Mouse (Mus musculus) kidney, embryonic 15.5 days (tissue): ENCODE measurements around the gene Txn1. TPM values are rescaled to one million over a fixed set of nuclear protein-coding genes. Genes with fewer than 3 reads are reported as not detected.

Experiments used
- ATAC-seq: fragments of 200-750 bp; cut with Nextera tagmentation; replicated peaks from 2 replicates; pipeline ENCODE4 v1.8.0; 2017; ENCODE audit warnings: moderate TSS enrichment; ENCODE audit not compliant: low FRiP score
- H3K27ac ChIP-seq: fragments of 300-500 bp; sonication (generic); 2 replicates; pipeline ENCODE4 v1.5.1; 2015; ENCODE audit warnings: mild to moderate bottlenecking, inconsistent platforms
- H3K27me3 ChIP-seq: fragments of 300-500 bp; sonication (generic); 2 replicates; pipeline ENCODE4 v1.6.1; 2015; ENCODE audit warnings: inconsistent platforms
- H3K36me3 ChIP-seq: fragments of 300-500 bp; sonication (generic); 2 replicates; pipeline ENCODE4 v1.6.1; 2015; ENCODE audit warnings: inconsistent platforms
- H3K4me1 ChIP-seq: fragments of 300-500 bp; sonication (generic); 2 replicates; pipeline ENCODE4 v1.6.1; 2015; ENCODE audit warnings: inconsistent platforms
- H3K4me2 ChIP-seq: fragments of 300-500 bp; sonication (generic); 2 replicates; pipeline ENCODE4 v1.6.1; 2015; ENCODE audit warnings: moderate library complexity, mild to moderate bottlenecking, inconsistent platforms
- H3K4me3 ChIP-seq: fragments of 300-500 bp; sonication (generic); replicated peaks from 2 replicates; pipeline ENCODE4 v1.5.1; 2015; ENCODE audit warnings: mild to moderate bottlenecking, inconsistent platforms
- H3K9ac ChIP-seq: fragments of 300-500 bp; sonication (generic); 2 replicates; pipeline ENCODE4 v1.6.1; 2015; ENCODE audit warnings: mild to moderate bottlenecking, inconsistent platforms
- H3K9me3 ChIP-seq: fragments of 300-500 bp; sonication (generic); replicated peaks from 2 replicates; pipeline ENCODE4 v1.6.1; 2016; ENCODE audit warnings: inconsistent platforms
- WGBS: fragments of 180-500 bp; shearing (Covaris S2); methylation state at CpG from one replicate; pipeline ENCODE4 v1.1.7; 2015; ENCODE audit warnings: mixed read lengths; 5-methylcytosine and 5-hydroxymethylcytosine counted together
- polyA plus RNA-seq: library from polyadenylated mRNA; unstranded; fragments of >200 nt; fragmentation: Nextera tagmentation; extraction: Ambion mirVana; gene quantifications from 2 replicates; pipeline ENCODE4 v1.2.1, GENCODE M21; 2015

The Txn1 gene
- polyA plus RNA-seq, 1 experiment from 2014 or later = 476 TPM

DNA sequence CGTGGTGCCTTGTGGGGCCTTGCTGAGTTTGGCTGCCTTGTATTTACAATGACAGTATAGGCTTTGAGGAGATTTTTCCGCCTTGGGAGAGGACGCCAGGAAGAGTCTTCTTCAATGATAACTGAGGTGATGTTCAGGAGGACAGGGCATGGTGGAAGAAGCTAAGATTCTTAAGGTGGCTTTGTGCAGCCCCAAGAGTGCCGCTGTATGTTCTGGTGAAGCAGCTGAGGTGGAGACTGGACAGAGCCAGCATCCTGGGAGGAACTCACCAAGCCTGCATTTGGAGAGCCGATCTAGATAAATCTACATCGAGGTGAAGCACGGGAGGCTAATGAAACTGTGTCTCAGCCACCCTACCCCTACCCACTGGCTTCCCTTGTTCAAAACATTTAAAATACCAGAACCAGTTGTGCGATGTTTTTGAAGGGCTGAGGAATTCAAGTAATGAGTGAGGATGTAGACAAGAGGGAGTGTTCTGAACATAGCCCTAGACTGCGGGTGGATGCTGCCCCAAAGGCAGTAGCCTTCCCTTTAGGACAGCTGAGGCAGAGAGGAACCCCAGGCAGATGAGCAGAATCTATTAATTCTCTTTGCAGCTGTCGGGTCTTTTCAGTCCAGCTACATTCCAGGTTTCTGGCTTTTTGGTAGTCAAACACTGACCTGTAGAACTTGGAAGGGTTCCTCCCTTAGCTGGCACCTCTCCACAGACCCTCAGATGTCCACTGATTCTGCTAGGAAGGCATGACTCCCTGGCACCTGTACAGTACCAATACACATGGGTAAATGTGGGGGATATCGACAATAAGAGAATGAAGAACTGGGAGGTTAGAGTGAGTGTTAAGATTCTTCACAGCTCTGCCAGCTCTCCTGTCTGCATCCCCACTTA, 1.2 kb upstream of the Txn1 start:
- H3K9me3 ChIP-seq = no peaks in the 10 kb centered on the region
- WGBS = 44% methylated on average over 11 of the region's 11 CpGs
- peak overlapping the region; percentile 58; the same call in 1 of the 2 replicates for H3K9ac ChIP-seq
- no peak for ATAC-seq
- H3K4me2 ChIP-seq = peak overlapping the region; percentile 77
- H3K4me3 ChIP-seq = peak overlapping the region; percentile 93
- H3K36me3 ChIP-seq = peaks cover 5% of the 10 kb centered on the region; the same call in 1 of the 2 replicates
- H3K4me1 ChIP-seq = peaks cover 39% of the 10 kb centered on the region
- peak overlapping the region; percentile 99 for H3K27ac ChIP-seq
- peaks cover 3% of the 10 kb centered on the region; the same call in 1 of the 2 replicates for H3K27me3 ChIP-seq

DNA sequence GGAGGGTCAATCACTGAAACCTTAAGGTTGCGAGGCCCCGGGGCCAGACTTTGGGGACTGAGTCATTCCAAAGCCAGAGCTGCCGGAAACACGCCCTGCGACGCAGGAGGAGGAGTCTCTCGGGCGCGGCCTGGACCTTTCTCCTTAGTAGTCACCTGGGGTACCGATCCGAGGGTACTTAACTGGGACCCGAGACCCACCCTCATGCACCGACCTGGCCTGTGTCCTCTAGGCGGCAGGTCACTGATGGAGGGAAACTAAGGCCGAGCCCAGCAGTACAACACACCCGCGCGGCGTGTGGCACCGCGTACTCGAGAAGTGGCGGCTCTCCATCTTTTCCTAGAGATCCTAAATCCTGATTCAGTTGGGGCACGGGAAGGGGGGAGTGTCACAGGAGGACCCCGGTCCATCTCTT, 660 bp downstream of the Txn1 start:
- no peaks in the 10 kb centered on the region for H3K9me3 ChIP-seq
- peak overlapping the region; percentile 94 for H3K27ac ChIP-seq
- H3K4me1 ChIP-seq = peaks cover 42% of the 10 kb centered on the region
- peak overlapping the region; percentile 85 for H3K9ac ChIP-seq
- H3K4me3 ChIP-seq = peak overlapping the region; percentile 93
- peaks cover 24% of the 10 kb centered on the region for H3K36me3 ChIP-seq
- under 1% methylated on average over 25 of the region's 25 CpGs for WGBS
- peak; percentile 24 for ATAC-seq
- H3K4me2 ChIP-seq = peak overlapping the region; percentile 73
- H3K27me3 ChIP-seq = peaks cover 3% of the 10 kb centered on the region; the same call in 1 of the 2 replicates

DNA sequence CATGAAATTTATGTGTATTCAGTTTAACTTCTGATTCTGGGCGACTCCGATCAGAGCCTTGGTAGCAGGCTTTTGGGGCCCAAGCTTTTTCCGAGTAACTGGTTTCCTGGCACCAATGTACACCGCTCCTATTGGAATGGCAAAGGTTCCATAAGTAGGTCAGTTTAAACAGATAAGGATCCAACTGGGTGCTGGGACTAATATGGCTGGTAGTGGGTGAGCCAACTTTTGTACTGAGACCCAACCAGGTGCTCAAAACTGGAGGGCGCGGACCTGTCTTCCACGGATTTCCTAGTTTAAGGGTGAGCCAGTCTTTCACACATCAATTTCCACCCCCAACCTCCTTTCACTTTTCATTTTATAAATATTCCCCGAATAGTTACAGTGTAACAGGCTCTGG, 1.2 kb downstream of the Txn1 start:
- Histone ChIP-seq H3K9ac (peak overlapping the region; percentile 85; the same call in 1 of the 2 replicates), H3K4me1 (peaks cover 42% of the 10 kb centered on the region), H3K9me3 (no peaks in the 10 kb centered on the region), H3K36me3 (peaks cover 30% of the 10 kb centered on the region), H3K4me3 (peak overlapping the region; percentile 93), H3K27ac (peak overlapping the region; percentile 94), H3K27me3 (peaks cover 3% of the 10 kb centered on the region; the same call in 1 of the 2 replicates), H3K4me2 (peak overlapping the region; percentile 73)
- WGBS = 74% methylated on average over 8 of the region's 8 CpGs
- ATAC-seq = no peak

DNA sequence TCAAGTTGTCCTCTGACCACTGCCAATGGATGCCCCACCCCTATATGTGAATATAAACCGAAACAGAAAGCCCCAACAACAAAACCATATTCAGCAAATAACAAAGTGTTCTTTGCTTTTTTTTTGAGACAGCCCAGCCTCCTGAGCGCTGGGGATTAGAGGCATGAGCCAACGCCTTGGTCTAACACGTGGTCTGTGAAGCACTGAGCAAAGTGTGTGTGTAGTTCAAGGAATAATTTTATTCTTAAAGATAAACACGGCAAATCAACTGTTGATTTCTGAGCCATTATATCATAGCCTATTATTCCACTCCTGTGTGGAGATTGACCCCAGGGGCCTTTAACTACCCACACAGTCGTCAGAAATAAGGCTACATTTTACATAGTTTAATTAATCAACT, 1.6 kb downstream of the Txn1 start:
- H3K9ac ChIP-seq = no peak overlapping the region
- 74% methylated on average over 6 of the region's 6 CpGs for WGBS

DNA sequence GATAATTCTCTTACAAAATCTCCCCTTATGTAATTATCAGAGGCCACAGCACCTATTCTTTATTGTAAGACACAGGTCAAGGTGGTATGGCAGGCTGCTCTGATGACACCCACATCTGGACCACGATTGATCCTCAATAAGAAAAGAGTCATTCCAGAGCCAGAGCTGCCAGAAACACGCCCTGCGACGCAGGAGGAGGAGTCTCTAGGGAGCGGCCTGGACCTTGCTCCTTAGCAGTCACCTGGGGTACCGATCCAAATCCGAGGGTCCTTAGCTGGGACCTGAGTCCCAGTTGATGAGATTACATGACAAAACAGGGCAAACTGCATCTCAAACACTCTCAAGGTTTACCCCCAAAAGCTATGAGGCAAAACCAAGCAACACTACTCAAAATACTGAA, 2.4 kb downstream of the Txn1 start:
- no peak for ATAC-seq
- no peak overlapping the region; the same call in 1 of the 2 replicates for H3K27ac ChIP-seq
- 80% methylated on average over 7 of the region's 7 CpGs for WGBS
- H3K9me3 ChIP-seq = no peaks in the 10 kb centered on the region
- H3K36me3 ChIP-seq = peaks cover 42% of the 10 kb centered on the region
- H3K4me2 ChIP-seq = peak overlapping the region; percentile 73
- no peak overlapping the region for H3K4me3 ChIP-seq
- peaks cover 42% of the 10 kb centered on the region for H3K4me1 ChIP-seq
- H3K9ac ChIP-seq = no peak overlapping the region
- H3K27me3 ChIP-seq = peaks cover 3% of the 10 kb centered on the region; the same call in 1 of the 2 replicates

More for the DNA sequence above, 1.6 kb downstream of the Txn1 start:
- Histone ChIP-seq H3K4me1 (peaks cover 42% of the 10 kb centered on the region), H3K36me3 (peaks cover 34% of the 10 kb centered on the region), H3K9me3 (no peaks in the 10 kb centered on the region), H3K27ac (no peak overlapping the region), H3K4me2 (peak overlapping the region; percentile 73), H3K4me3 (peak overlapping the region; percentile 93), H3K27me3 (peaks cover 3% of the 10 kb centered on the region; the same call in 1 of the 2 replicates)
- ATAC-seq = no peak

DNA sequence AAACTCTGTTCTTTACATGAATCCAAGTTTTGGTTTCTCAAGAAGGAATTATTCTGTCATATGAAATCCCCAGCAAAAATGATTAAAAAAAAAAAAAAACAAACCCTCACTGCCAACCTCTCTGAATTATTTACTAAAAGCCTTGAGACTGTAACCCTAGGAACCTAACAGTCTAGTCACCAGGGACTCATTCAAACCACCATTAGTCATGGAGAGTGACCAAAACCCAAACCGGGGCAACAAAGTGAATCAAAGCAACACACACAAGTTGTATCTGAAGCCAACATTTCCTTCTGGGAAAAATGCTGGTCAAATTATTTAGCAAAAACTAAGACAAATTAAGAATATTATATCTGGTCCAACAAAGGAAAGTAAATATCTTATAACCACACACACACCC, 3.3 kb downstream of the Txn1 start:
- H3K4me2 ChIP-seq = no peak overlapping the region
- H3K4me3 ChIP-seq = no peak overlapping the region
- 75% methylated on average over 1 of the region's 1 CpGs for WGBS
- H3K9me3 ChIP-seq = no peaks in the 10 kb centered on the region
- H3K27me3 ChIP-seq = peaks cover 3% of the 10 kb centered on the region; the same call in 1 of the 2 replicates
- peaks cover 39% of the 10 kb centered on the region for H3K4me1 ChIP-seq
- no peak overlapping the region for H3K9ac ChIP-seq
- H3K27ac ChIP-seq = 0 out of 2 replicates have a peak overlapping the region, but pooled peaks have one; percentile 11
- ATAC-seq = no peak
- H3K36me3 ChIP-seq = peaks cover 51% of the 10 kb centered on the region

DNA sequence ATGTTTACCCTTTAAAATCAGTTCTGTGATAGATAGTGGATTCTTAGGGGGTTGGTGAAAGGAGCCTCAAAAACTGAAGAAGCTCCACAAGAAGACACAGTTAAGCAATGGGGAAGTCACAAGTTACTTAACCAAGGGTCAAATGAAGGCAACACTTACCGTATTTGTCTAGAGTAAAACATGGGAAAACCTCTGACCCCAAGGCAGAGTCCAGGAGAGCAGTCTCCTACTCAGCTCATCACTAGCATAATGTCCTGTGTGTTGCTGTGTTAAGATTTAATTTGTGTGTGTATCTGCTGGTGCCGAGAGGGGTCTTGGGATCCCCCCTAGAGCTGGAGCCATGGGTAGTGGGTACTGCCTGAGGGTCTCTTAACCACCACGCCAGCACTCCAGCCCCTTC, 3.8 kb downstream of the Txn1 start:
- Histone ChIP-seq H3K4me1 (peaks cover 39% of the 10 kb centered on the region), H3K27ac (0 out of 2 replicates have a peak overlapping the region, but pooled peaks have one; percentile 11), H3K36me3 (peaks cover 56% of the 10 kb centered on the region), H3K4me3 (no peak overlapping the region), H3K9me3 (no peaks in the 10 kb centered on the region), H3K27me3 (peaks cover under 1% of the 10 kb centered on the region; the same call in 1 of the 2 replicates), H3K4me2 (no peak overlapping the region), H3K9ac (no peak overlapping the region)
- no peak for ATAC-seq
- WGBS = 82% methylated on average over 3 of the region's 3 CpGs

DNA sequence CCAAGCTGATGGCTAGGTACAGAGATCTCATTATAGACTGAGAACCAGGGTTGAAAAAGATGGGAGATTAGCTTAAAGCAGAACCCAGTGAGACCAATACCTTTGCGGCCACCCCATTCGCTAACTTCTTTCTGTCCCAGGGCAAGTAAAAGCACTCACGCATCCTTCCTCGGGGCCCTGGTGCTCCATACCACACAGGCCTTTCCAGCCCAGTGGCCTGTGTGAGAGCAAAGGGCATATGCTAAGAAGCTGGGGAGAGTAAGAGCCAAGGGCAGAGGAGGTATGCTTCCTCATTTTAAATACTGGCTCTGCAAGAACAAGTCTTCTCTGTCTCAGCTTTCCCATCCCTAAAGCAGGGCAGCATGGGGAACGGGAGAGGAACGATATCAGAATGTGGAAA, 6.3 kb downstream of the Txn1 start:
- peaks cover 80% of the 10 kb centered on the region for H3K36me3 ChIP-seq
- ATAC-seq = no peak
- H3K4me2 ChIP-seq = no peak overlapping the region
- no peak overlapping the region for H3K9ac ChIP-seq
- 88% methylated on average over 6 of the region's 6 CpGs for WGBS
- H3K4me1 ChIP-seq = peaks cover 32% of the 10 kb centered on the region
- no peaks in the 10 kb centered on the region for H3K27me3 ChIP-seq
- no peaks in the 10 kb centered on the region for H3K9me3 ChIP-seq
- no peak overlapping the region for H3K4me3 ChIP-seq
- H3K27ac ChIP-seq = no peak overlapping the region; the same call in 1 of the 2 replicates

DNA sequence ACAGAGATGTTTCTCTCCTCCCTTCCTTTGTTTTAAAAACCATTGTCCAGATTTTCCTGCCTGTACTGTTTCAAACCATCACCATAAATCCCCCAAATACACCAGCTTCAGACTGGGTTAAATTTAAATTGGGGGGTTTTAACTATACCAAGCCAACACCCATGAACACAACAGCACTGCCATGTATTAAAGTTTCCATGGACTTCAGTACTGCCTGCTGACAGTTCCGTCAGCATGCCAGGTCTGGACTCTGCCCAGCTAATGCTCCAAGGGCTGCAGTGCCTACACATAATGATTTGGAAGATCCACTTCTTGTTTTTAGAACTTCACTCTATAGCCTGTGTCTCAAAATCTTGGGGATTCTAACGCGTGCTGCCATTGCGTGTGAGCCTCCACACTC, 8.7 kb downstream of the Txn1 start:
- 90% methylated on average over 4 of the region's 4 CpGs for whole genome bisulfite sequencing
- Histone ChIP-seq H3K27ac (0 out of 2 replicates have a peak overlapping the region, but pooled peaks have one; percentile 32), H3K4me2 (no peak overlapping the region)

DNA sequence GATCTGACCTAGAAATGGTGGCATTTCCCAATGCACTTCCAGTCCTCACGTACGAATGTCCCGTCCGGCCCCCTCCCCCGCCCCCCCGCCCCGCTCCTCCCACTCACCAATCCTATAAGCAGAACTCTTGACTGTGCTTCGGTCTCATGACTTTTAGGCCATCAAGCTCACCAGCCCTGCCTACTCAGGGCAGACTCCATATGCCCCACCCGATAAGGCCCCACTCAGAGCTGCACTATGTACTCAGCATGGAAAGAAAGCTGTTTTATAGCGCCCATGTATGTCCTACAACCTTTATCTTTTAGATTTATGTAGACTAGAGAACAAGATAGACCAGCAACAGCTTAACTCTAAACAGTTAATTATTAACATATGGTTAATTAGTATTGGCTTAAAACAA, 9.2 kb downstream of the Txn1 start:
- Histone ChIP-seq H3K4me3 (no peak overlapping the region), H3K4me1 (peaks cover 15% of the 10 kb centered on the region), H3K36me3 (peaks cover 97% of the 10 kb centered on the region), H3K9ac (no peak overlapping the region), H3K4me2 (no peak overlapping the region), H3K9me3 (no peaks in the 10 kb centered on the region), H3K27me3 (no peaks in the 10 kb centered on the region), H3K27ac (0 out of 2 replicates have a peak overlapping the region, but pooled peaks have one; percentile 22)
- ATAC-seq = peak; percentile 47; the same call in 1 of the 2 replicates
- whole genome bisulfite sequencing = 58% methylated on average over 10 of the region's 10 CpGs

More for the DNA sequence above, 8.7 kb downstream of the Txn1 start:
- H3K36me3 ChIP-seq = peaks cover 98% of the 10 kb centered on the region
- no peak overlapping the region for H3K9ac ChIP-seq
- no peaks in the 10 kb centered on the region for H3K27me3 ChIP-seq
- no peaks in the 10 kb centered on the region for H3K9me3 ChIP-seq
- H3K4me3 ChIP-seq = no peak overlapping the region
- ATAC-seq = no peak
- H3K4me1 ChIP-seq = peaks cover 15% of the 10 kb centered on the region

DNA sequence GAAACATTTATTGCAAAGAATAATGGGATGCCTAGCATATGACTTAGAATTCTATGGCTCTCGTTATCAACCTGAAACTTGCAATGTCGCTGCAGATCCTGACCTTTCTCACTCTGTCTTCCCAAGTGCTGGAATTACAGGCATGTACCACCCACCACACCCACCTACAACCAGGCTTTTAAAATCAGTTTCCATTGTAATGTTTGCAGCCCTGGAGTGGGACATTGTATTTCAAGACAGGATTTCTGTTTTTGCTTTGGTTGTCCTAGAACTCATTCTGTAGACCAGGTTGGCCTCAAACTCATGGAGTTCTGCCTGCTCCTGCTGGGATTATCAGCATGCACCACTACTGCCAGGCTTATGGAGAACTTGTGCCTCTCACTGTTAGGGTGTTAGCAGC, 13.3 kb downstream of the Txn1 start:
- WGBS = 91% methylated on average over 2 of the region's 2 CpGs
- Histone ChIP-seq H3K4me3 (no peak overlapping the region), H3K4me2 (no peak overlapping the region), H3K9me3 (no peaks in the 10 kb centered on the region), H3K36me3 (peaks cover 55% of the 10 kb centered on the region), H3K27me3 (no peaks in the 10 kb centered on the region), H3K4me1 (peaks cover 12% of the 10 kb centered on the region), H3K27ac (no peak overlapping the region), H3K9ac (no peak overlapping the region)
- ATAC-seq = no peak

DNA sequence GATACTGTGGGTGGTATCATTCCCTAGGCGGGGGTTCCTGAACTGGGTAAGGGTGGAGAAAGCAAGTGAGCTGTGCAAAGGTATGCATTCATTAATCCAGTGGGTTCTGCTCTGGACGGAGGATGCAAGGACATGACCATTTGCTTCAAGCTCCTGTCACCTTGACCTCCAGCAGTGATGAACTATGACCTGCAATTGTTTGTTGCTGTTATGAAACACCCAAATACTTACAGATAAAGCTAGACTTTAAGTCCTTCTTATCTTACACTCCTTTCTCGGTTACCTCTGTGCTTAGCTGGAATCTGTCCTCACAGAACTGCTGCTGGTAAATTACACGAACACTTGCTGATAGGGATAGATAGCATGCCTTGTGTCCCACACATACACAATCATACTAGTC, 15.6 kb downstream of the Txn1 start:
- no peaks in the 10 kb centered on the region for H3K4me1 ChIP-seq
- no peak overlapping the region for H3K4me2 ChIP-seq
- H3K27me3 ChIP-seq = no peaks in the 10 kb centered on the region
- H3K27ac ChIP-seq = no peak overlapping the region
- whole genome bisulfite sequencing = 92% methylated on average over 4 of the region's 4 CpGs
- H3K4me3 ChIP-seq = no peak overlapping the region
- ATAC-seq = no peak
- H3K9me3 ChIP-seq = no peaks in the 10 kb centered on the region
- no peak overlapping the region for H3K9ac ChIP-seq
- peaks cover 34% of the 10 kb centered on the region for H3K36me3 ChIP-seq
